Mouse (Mus musculus) hindbrain, embryonic 11.5 days (tissue): ENCODE results near the gene Sarnp. TPM values are rescaled to one million over a fixed set of nuclear protein-coding genes. Genes with fewer than 3 reads are reported as not detected.

Experiments used
- ATAC-seq: fragments of 200-750 bp; cut with Nextera tagmentation; 2 replicates; pipeline ENCODE4 v1.8.0; 2017; ENCODE audit warnings: mild to moderate bottlenecking, moderate TSS enrichment, moderate library complexity; ENCODE audit not compliant: low FRiP score
- DNase-seq: peaks from one replicate; pipeline ENCODE4 v3.0.0-alpha.2; 2015; ENCODE audit warnings: low spot score
- H3K27ac ChIP-seq: fragments of 300-500 bp; sonication (generic); 2 replicates; pipeline ENCODE4 v1.5.1; 2014; ENCODE audit warnings: mild to moderate bottlenecking, low read depth, low read length
- H3K27me3 ChIP-seq: fragments of 300-500 bp; sonication (generic); 2 replicates; pipeline ENCODE4 v1.6.1; 2014; ENCODE audit warnings: mild to moderate bottlenecking, low read length, moderate library complexity, mixed read lengths; ENCODE audit not compliant: control insufficient read depth, insufficient read depth
- H3K36me3 ChIP-seq: fragments of 300-500 bp; sonication (generic); 2 replicates; pipeline ENCODE4 v1.6.1; 2014; ENCODE audit warnings: mild to moderate bottlenecking, low read length, moderate library complexity, mixed read lengths; ENCODE audit not compliant: control insufficient read depth, insufficient read depth
- H3K4me1 ChIP-seq: fragments of 300-500 bp; sonication (generic); replicated peaks from 2 replicates; pipeline ENCODE4 v1.6.1; 2014; ENCODE audit warnings: low read length, mixed read lengths; ENCODE audit not compliant: control insufficient read depth, insufficient read depth
- H3K4me2 ChIP-seq: fragments of 300-500 bp; sonication (generic); replicated peaks from 2 replicates; pipeline ENCODE4 v1.6.1; 2014; ENCODE audit warnings: mild to moderate bottlenecking, low read depth, low read length
- H3K4me3 ChIP-seq: fragments of 300-500 bp; sonication (generic); 2 replicates; pipeline ENCODE4 v1.5.1; 2014; ENCODE audit warnings: low read depth, low read length
- H3K9ac ChIP-seq: fragments of 300-500 bp; sonication (generic); 2 replicates; pipeline ENCODE4 v1.6.1; 2014; ENCODE audit warnings: low read depth, low read length
- H3K9me3 ChIP-seq: fragments of 300-500 bp; sonication (generic); 2 replicates; pipeline ENCODE4 v1.6.1; 2016; ENCODE audit warnings: low read length; ENCODE audit not compliant: control insufficient read depth
- WGBS: fragments of 180-500 bp; shearing (Covaris S2); extraction: QIAGEN DNeasy Blood & Tissue Kit; methylation state at CpG from one replicate; pipeline ENCODE4 v1.1.7; 2014; 5-methylcytosine and 5-hydroxymethylcytosine counted together
- polyA plus RNA-seq: library from polyadenylated mRNA; unstranded; fragments of >200 nt; fragmentation: Nextera tagmentation; extraction: Ambion mirVana; gene quantifications from 2 replicates; pipeline ENCODE4 v1.2.1, GENCODE M21; 2014

The Sarnp gene
- polyA plus RNA-seq, 1 experiment from 2014 or later = 286 TPM

DNA sequence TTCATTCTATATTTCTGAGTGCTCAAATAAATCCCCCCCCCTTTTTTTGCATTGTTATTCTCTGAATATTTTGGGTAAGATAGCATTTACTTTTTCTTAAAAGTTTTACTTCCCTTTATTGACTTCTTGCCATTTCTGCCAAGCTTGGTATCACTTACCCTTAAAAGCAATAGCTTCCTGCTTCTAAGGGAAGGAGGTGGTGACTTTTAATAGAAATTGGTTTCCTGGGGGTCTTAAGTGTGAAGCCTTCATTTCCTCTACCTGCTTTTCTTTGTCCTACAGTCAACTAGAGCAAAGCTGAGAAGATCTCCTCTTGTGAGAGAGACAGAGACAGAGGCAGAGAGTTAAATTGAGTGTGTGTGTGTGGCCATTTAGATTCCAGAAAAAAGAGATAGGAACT is 44.0 kb downstream of the Sarnp start:
- H3K4me1 ChIP-seq = no peaks in the 10 kb centered on the region
- H3K36me3 ChIP-seq = no peaks in the 10 kb centered on the region
- H3K27me3 ChIP-seq = no peaks in the 10 kb centered on the region
- no peak for DNase-seq
- H3K9ac ChIP-seq = no peak overlapping the region
- no peak overlapping the region for H3K4me3 ChIP-seq
- no peak overlapping the region for H3K27ac ChIP-seq
- ATAC-seq = no peak
- H3K4me2 ChIP-seq = no peak overlapping the region
- no peaks in the 10 kb centered on the region for H3K9me3 ChIP-seq

DNA sequence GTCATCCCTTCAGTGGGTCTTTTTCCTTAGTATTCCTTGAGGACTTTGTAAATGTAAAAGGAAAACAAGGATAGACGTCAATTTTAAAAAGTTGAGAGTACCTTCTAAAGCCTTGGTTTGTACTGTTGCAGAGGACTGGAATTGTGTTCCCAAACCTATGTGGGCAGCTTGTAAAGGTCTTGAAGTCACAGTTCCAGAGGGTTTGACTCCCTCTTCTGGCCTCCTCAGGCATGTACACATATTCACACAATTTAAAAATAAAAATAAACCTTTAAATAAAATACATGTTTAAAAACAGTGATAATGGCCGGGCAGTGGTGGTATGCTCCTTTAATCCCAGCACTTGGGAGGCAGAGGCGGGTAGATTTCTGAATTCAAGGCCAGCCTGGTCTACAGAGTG is 48.9 kb downstream of the Sarnp start:
- Histone ChIP-seq H3K27ac (no peak overlapping the region), H3K9me3 (no peaks in the 10 kb centered on the region), H3K4me1 (no peaks in the 10 kb centered on the region), H3K4me3 (no peak overlapping the region), H3K4me2 (no peak overlapping the region), H3K36me3 (no peaks in the 10 kb centered on the region; the same call in 1 of the 2 replicates), H3K9ac (no peak overlapping the region), H3K27me3 (no peaks in the 10 kb centered on the region)
- DNase-seq (no peak), ATAC-seq (no peak)
- WGBS = 89% methylated on average over 3 of the region's 3 CpGs

DNA sequence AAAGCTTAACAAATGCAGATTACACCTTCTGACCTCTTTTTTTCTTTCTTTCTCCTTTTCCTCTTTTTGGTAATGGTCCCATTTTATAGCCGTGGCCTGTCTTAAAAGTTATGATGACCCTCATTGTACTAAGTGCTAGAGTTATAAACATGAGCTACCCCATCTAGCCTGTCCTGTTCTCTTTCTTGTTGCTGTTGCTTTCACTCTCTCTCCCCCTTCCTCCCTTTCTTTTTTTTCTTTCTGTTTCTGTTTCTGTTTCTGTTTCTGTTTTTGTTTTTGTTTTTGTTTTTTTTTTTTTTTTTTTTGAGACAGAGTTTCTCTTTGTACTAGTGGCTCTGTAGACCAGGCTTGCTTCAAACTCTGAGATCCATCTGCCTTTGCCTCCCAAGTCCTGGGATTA is 49.4 kb downstream of the Sarnp start:
- no peaks in the 10 kb centered on the region; the same call in 1 of the 2 replicates for H3K36me3 ChIP-seq
- no peaks in the 10 kb centered on the region for H3K9me3 ChIP-seq
- no peak overlapping the region for H3K27ac ChIP-seq
- no peaks in the 10 kb centered on the region for H3K4me1 ChIP-seq
- H3K27me3 ChIP-seq = no peaks in the 10 kb centered on the region
- H3K4me3 ChIP-seq = no peak overlapping the region
- H3K9ac ChIP-seq = no peak overlapping the region
- DNase-seq = no peak
- no peak for ATAC-seq
- 88% methylated on average over 1 of the region's 1 CpGs for WGBS
- H3K4me2 ChIP-seq = no peak overlapping the region

DNA sequence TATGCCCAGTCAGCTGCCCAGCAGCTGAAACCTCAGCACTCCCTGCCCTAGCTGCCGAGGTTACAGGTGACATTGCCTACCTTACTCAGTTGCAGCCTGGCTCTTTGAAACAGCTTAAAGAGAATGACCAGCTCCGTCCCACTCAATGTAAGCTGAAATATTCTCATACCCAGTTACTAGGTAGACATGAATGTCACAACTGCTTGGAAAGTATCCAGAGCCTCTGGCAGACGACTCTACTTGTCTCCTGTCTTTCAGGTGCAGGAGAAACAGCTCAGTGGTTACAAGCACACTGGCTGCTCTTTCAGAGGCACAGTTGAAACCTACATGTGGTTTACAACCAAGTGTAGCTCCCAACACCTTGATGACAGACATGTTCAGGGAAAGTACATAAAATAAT is 53.2 kb downstream of the Sarnp start:
- 93% methylated on average over 3 of the region's 3 CpGs for WGBS
- Histone ChIP-seq H3K27ac (no peak overlapping the region), H3K36me3 (peaks cover 9% of the 10 kb centered on the region; the same call in 1 of the 2 replicates), H3K4me3 (no peak overlapping the region), H3K4me1 (no peaks in the 10 kb centered on the region), H3K9me3 (no peaks in the 10 kb centered on the region), H3K9ac (no peak overlapping the region), H3K27me3 (no peaks in the 10 kb centered on the region), H3K4me2 (no peak overlapping the region)
- DNase-seq (no peak), ATAC-seq (no peak)

DNA sequence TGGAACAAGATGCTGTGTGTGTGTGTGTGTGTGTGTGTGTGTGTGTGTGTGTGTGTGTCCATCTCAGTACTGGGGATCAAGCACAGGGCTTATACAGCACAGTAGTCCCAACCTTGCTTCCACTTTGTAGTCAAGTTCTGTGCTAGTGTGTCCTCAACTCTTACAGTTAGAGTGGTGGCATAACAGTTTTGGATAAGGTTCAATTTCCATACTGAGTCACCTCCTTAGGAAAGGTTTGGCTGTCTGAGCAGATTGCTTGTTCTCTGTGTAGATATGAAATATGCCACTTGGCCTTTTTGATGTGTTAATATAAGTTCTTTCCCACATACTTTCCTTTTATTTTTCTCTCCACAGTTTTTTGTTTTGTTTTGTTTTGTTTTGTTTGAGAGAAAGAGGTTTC is 61.2 kb downstream of the Sarnp start:
- Histone ChIP-seq H3K27me3 (no peaks in the 10 kb centered on the region), H3K9ac (no peak overlapping the region), H3K4me2 (no peak overlapping the region), H3K4me1 (no peaks in the 10 kb centered on the region), H3K27ac (no peak overlapping the region), H3K9me3 (no peaks in the 10 kb centered on the region), H3K4me3 (no peak overlapping the region), H3K36me3 (0 out of 2 replicates have a peak, but pooled peaks cover 7% of the 10 kb centered on the region)
- DNase-seq (no peak), ATAC-seq (no peak)

DNA sequence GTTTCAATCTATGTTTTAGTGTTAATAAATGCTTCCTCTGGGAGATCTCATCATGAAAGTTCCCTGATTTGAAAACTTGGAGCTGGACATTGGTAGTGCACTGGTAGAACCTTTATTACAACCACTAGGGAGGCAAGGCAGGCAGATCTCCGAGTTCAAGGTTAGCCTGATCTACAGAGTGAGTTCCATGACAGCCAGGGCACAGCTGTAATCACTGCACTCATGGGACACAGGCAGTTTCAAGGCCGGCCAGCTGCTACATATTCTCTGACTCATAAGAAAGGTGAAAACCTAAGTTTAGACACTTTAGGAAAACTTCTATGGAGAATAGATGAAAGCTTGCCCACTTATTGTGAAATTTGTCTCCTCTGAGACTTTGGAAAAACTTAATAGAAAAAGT is 61.7 kb downstream of the Sarnp start:
- no peak overlapping the region for H3K27ac ChIP-seq
- ATAC-seq = no peak
- no peak overlapping the region for H3K4me3 ChIP-seq
- H3K9me3 ChIP-seq = no peaks in the 10 kb centered on the region
- H3K27me3 ChIP-seq = no peaks in the 10 kb centered on the region
- H3K4me2 ChIP-seq = no peak overlapping the region
- H3K4me1 ChIP-seq = no peaks in the 10 kb centered on the region
- H3K9ac ChIP-seq = no peak overlapping the region
- DNase-seq = no peak
- 91% methylated on average over 2 of the region's 2 CpGs for WGBS
- H3K36me3 ChIP-seq = 0 out of 2 replicates have a peak, but pooled peaks cover 5% of the 10 kb centered on the region

DNA sequence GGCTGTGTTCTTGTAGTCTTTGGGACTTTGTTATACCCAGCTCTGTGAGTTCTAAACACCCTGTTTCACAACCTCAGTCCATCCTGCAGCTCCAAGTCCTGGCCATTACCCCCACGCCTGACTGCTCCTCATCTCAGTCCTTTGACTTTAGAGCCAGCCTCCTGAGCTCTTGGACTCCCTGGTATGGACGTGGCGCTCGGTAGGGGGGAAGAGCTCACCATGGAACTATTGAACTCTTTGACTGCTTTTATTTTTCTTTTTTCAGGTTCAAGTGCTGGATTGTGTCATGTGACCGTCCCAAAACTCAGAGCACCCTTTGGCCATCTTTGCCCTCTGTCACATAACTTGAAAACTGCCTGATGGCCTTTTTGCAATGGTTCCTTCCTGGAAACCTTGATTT is 64.9 kb downstream of the Sarnp start:
- Histone ChIP-seq H3K36me3 (0 out of 2 replicates have a peak, but pooled peaks cover 2% of the 10 kb centered on the region), H3K27ac (no peak overlapping the region), H3K9me3 (no peaks in the 10 kb centered on the region), H3K9ac (no peak overlapping the region), H3K4me3 (no peak overlapping the region), H3K27me3 (no peaks in the 10 kb centered on the region), H3K4me1 (no peaks in the 10 kb centered on the region), H3K4me2 (no peak overlapping the region)
- 87% methylated on average over 5 of the region's 5 CpGs for WGBS
- DNase-seq = no peak
- ATAC-seq = no peak

DNA sequence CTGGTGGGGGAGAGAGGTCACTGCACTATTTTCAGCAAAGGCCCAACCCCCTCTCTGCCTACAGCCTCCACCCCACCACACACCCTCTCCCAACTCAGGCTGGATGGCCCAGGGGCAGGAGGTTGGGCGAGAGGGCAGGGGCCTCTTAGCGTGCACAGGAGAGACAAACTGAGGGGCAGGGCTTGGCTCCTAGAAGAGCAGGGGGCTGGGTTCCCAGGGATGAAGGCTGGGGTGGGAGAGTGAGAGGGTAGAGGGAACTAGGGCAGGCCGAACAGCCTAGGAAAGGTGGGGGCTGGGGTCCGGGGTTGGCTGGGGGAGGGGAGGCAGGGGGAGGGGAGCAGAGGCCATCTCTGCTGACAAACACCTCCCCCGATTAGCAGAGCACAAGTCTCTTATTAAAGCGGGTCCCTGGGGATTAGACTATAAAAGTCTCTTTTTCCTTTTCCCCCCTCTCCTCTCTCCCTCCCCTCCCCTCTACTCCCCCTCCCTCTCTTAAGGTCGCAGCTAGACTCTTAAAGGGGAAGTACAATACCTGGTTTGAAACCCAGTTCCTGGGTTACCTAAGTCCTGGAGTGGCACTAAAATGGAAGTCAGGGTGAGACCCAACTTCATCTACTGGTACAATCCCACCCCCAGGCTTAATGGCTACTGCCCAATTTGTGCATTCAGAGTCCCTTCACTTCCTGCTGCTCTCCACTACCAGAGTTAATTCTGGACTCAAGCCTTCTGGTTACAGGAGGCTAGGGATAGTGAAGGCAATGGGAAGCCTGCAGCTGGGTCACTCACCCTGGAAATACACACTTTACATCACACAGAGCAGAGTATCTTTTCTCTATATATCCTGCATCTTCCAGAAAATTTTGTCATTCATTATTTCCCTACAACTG is 72.1 kb downstream of the Sarnp start:
- 0% methylated on average over 2 of the region's 7 CpGs for WGBS

DNA sequence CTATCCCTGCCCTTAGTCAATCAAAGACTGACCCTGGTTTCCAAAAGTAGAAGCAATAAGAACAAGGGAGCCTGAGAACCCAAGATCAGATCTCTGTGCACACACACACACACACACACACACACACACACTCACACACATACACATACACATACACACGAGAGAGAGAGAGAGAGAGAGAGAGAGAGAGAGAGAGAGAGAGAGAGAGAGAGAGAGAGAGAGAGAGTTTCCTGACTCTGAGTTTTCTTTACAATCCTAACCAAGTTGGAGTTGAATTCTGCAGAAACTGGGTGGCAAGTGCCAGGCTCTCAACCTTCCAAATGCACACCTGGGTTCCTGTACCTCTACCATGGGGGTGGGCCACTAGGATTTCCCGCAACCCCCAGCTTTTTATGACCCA is 72.7 kb downstream of the Sarnp start:
- Histone ChIP-seq H3K27ac (peak overlapping the region; percentile 86), H3K4me1 (0 out of 2 replicates have a peak, but pooled peaks cover 5% of the 10 kb centered on the region), H3K36me3 (no peaks in the 10 kb centered on the region), H3K9ac (peak overlapping the region; percentile 82; the same call in 1 of the 2 replicates), H3K9me3 (no peaks in the 10 kb centered on the region), H3K4me2 (peak overlapping the region; percentile 87), H3K27me3 (no peaks in the 10 kb centered on the region), H3K4me3 (peak overlapping the region; percentile 80)
- no peak for DNase-seq
- 19% methylated on average over 1 of the region's 2 CpGs for WGBS
- no peak for ATAC-seq

More for the DNA sequence above, 72.1 kb downstream of the Sarnp start:
- 0 out of 2 replicates have a peak, but pooled peaks cover 5% of the 10 kb centered on the region for H3K4me1 ChIP-seq
- H3K27me3 ChIP-seq = no peaks in the 10 kb centered on the region
- DNase-seq (peak; percentile 78), ATAC-seq (peak; percentile 72)
- H3K36me3 ChIP-seq = no peaks in the 10 kb centered on the region
- peak overlapping the region; percentile 87 for H3K4me2 ChIP-seq
- H3K4me3 ChIP-seq = peak overlapping the region; percentile 80
- peak overlapping the region; percentile 33 for H3K9ac ChIP-seq
- H3K27ac ChIP-seq = peak overlapping the region; percentile 86
- no peaks in the 10 kb centered on the region for H3K9me3 ChIP-seq
